Mouse (Mus musculus): ENCODE data around the gene Smyd4. TPM values are rescaled to one million over a fixed set of nuclear protein-coding genes. Genes with fewer than 3 reads are reported as not detected.
A peak's percentile ranks its signal among the peaks of the same experiment; 100 is the strongest.

Gene Smyd4
- polyA plus RNA-seq (2015; fragmentation: Nextera tagmentation; extraction: Ambion mirVana), result 13.8 and 16.3 TPM in 2 replicates

- H3K4me3 ChIP-seq (ENCODE audit: low read length), result peak within 1 kb of the TSS; percentile 82
- peak within 1 kb of the TSS; percentile 88 for H3K9ac ChIP-seq (ENCODE audit: low read length)
- no peaks in the 10 kb centered on the region for H3K9me3 ChIP-seq (replicated peaks; ENCODE audit: control insufficient read depth, low read length)
- WGBS, result under 1% methylated on average over 56 of the region's 56 CpGs
- peak within 1 kb of the TSS; percentile 96 for H3K27ac ChIP-seq (ENCODE audit: low read length)
- ATAC-seq (replicated peaks; ENCODE audit: extremely low read depth, insufficient read depth, low FRiP score), result peak; percentile 99
- H3K27me3 ChIP-seq (ENCODE audit: control insufficient read depth, insufficient read depth, low read length), result no peaks in the 10 kb centered on the region
- no peaks in the 10 kb centered on the region for H3K36me3 ChIP-seq (ENCODE audit: control insufficient read depth, insufficient read depth)
- H3K4me1 ChIP-seq (ENCODE audit: control insufficient read depth, insufficient read depth, low read length), result peaks cover 26% of the 10 kb centered on the region
- H3K4me2 ChIP-seq (ENCODE audit: low read depth, low read length), result peak within 1 kb of the TSS; percentile 94
These were observed at the start of gene Smyd4, which contains the start of gene Rpa1 for GRCm38 (mm10) chr11:75348199-75348889. TSS of gene Smyd4 (plus strand) at chr11:75348433. TSS of gene Rpa1 (minus strand) at chr11:75348324.

GRCm38 (mm10) chr11:75298491-75298890 is 49.7 kb upstream of the Smyd4 start:
- Histone ChIP-seq H3K4me2 (ENCODE audit: low read depth, low read length) (no peak overlapping the region), H3K9ac (ENCODE audit: low read length) (peak overlapping the region; percentile 49; the same call in 1 of the 2 replicates), H3K9me3 (replicated peaks; ENCODE audit: control insufficient read depth, low read length) (no peaks in the 10 kb centered on the region), H3K36me3 (ENCODE audit: control insufficient read depth, insufficient read depth) (peaks cover 20% of the 10 kb centered on the region), H3K27me3 (ENCODE audit: control insufficient read depth, insufficient read depth, low read length) (no peaks in the 10 kb centered on the region), H3K4me1 (ENCODE audit: control insufficient read depth, insufficient read depth, low read length) (peaks cover 39% of the 10 kb centered on the region), H3K27ac (ENCODE audit: low read length) (peak overlapping the region; percentile 70), H3K4me3 (ENCODE audit: low read length) (no peak overlapping the region)
- 30% methylated on average over 11 of the region's 11 CpGs for WGBS
- ATAC-seq (replicated peaks; ENCODE audit: extremely low read depth, insufficient read depth, low FRiP score), result no peak

GRCm38 (mm10) chr11:75299786-75300185 is 48.4 kb upstream of the Smyd4 start:
- WGBS, result 90% methylated on average over 10 of the region's 10 CpGs
- H3K27me3 ChIP-seq (ENCODE audit: control insufficient read depth, insufficient read depth, low read length), result no peaks in the 10 kb centered on the region
- peaks cover 28% of the 10 kb centered on the region for H3K4me1 ChIP-seq (ENCODE audit: control insufficient read depth, insufficient read depth, low read length)
- no peaks in the 10 kb centered on the region for H3K9me3 ChIP-seq (replicated peaks; ENCODE audit: control insufficient read depth, low read length)
- H3K4me3 ChIP-seq (ENCODE audit: low read length), result no peak overlapping the region
- H3K36me3 ChIP-seq (ENCODE audit: control insufficient read depth, insufficient read depth), result peaks cover 20% of the 10 kb centered on the region
- H3K27ac ChIP-seq (ENCODE audit: low read length), result no peak overlapping the region
- no peak overlapping the region for H3K4me2 ChIP-seq (ENCODE audit: low read depth, low read length)
- no peak for ATAC-seq (replicated peaks; ENCODE audit: extremely low read depth, insufficient read depth, low FRiP score)
- H3K9ac ChIP-seq (ENCODE audit: low read length), result no peak overlapping the region

GRCm38 (mm10) chr11:75300954-75301353 is 47.3 kb upstream of the Smyd4 start:
- Histone ChIP-seq H3K4me2 (ENCODE audit: low read depth, low read length) (no peak overlapping the region), H3K27ac (ENCODE audit: low read length) (no peak overlapping the region), H3K27me3 (ENCODE audit: control insufficient read depth, insufficient read depth, low read length) (no peaks in the 10 kb centered on the region), H3K9me3 (replicated peaks; ENCODE audit: control insufficient read depth, low read length) (no peaks in the 10 kb centered on the region), H3K9ac (ENCODE audit: low read length) (no peak overlapping the region), H3K4me3 (ENCODE audit: low read length) (no peak overlapping the region), H3K4me1 (ENCODE audit: control insufficient read depth, insufficient read depth, low read length) (peaks cover 23% of the 10 kb centered on the region), H3K36me3 (ENCODE audit: control insufficient read depth, insufficient read depth) (peaks cover 28% of the 10 kb centered on the region)
- no peak for ATAC-seq (replicated peaks; ENCODE audit: extremely low read depth, insufficient read depth, low FRiP score)
- 68% methylated on average over 9 of the region's 9 CpGs for WGBS

- no peak overlapping the region for H3K4me2 ChIP-seq (ENCODE audit: low read depth, low read length)
- H3K9ac ChIP-seq (ENCODE audit: low read length), result no peak overlapping the region
- H3K9me3 ChIP-seq (replicated peaks; ENCODE audit: control insufficient read depth, low read length), result no peaks in the 10 kb centered on the region
- 78% methylated on average over 9 of the region's 9 CpGs for WGBS
- H3K36me3 ChIP-seq (ENCODE audit: control insufficient read depth, insufficient read depth), result peaks cover 52% of the 10 kb centered on the region
- no peaks in the 10 kb centered on the region for H3K27me3 ChIP-seq (ENCODE audit: control insufficient read depth, insufficient read depth, low read length)
- no peak overlapping the region for H3K27ac ChIP-seq (ENCODE audit: low read length)
- H3K4me1 ChIP-seq (ENCODE audit: control insufficient read depth, insufficient read depth, low read length), result no peaks in the 10 kb centered on the region
- no peak overlapping the region for H3K4me3 ChIP-seq (ENCODE audit: low read length)
- no peak for ATAC-seq (replicated peaks; ENCODE audit: extremely low read depth, insufficient read depth, low FRiP score)
These were observed 43.4 kb upstream of the Smyd4 start for GRCm38 (mm10) chr11:75304797-75305196.

- H3K27ac ChIP-seq (ENCODE audit: low read length), result no peak overlapping the region
- ATAC-seq (replicated peaks; ENCODE audit: extremely low read depth, insufficient read depth, low FRiP score), result no peak
- H3K36me3 ChIP-seq (ENCODE audit: control insufficient read depth, insufficient read depth), result peaks cover 51% of the 10 kb centered on the region
- H3K4me2 ChIP-seq (ENCODE audit: low read depth, low read length), result no peak overlapping the region
- H3K4me1 ChIP-seq (ENCODE audit: control insufficient read depth, insufficient read depth, low read length), result no peaks in the 10 kb centered on the region
- H3K4me3 ChIP-seq (ENCODE audit: low read length), result no peak overlapping the region
- H3K27me3 ChIP-seq (ENCODE audit: control insufficient read depth, insufficient read depth, low read length), result no peaks in the 10 kb centered on the region
- 78% methylated on average over 4 of the region's 4 CpGs for WGBS
- no peak overlapping the region for H3K9ac ChIP-seq (ENCODE audit: low read length)
- no peaks in the 10 kb centered on the region for H3K9me3 ChIP-seq (replicated peaks; ENCODE audit: control insufficient read depth, low read length)
These were observed 39.6 kb upstream of the Smyd4 start for GRCm38 (mm10) chr11:75308650-75309049.

GRCm38 (mm10) chr11:75310813-75311212 is 37.4 kb upstream of the Smyd4 start:
- no peak overlapping the region for H3K27ac ChIP-seq (ENCODE audit: low read length)
- WGBS, result 85% methylated on average over 8 of the region's 8 CpGs
- no peaks in the 10 kb centered on the region for H3K9me3 ChIP-seq (replicated peaks; ENCODE audit: control insufficient read depth, low read length)
- no peaks in the 10 kb centered on the region for H3K27me3 ChIP-seq (ENCODE audit: control insufficient read depth, insufficient read depth, low read length)
- H3K9ac ChIP-seq (ENCODE audit: low read length), result no peak overlapping the region
- no peak for ATAC-seq (replicated peaks; ENCODE audit: extremely low read depth, insufficient read depth, low FRiP score)
- H3K36me3 ChIP-seq (ENCODE audit: control insufficient read depth, insufficient read depth), result peaks cover 55% of the 10 kb centered on the region
- no peak overlapping the region for H3K4me2 ChIP-seq (ENCODE audit: low read depth, low read length)
- H3K4me3 ChIP-seq (ENCODE audit: low read length), result no peak overlapping the region
- no peaks in the 10 kb centered on the region for H3K4me1 ChIP-seq (ENCODE audit: control insufficient read depth, insufficient read depth, low read length)

GRCm38 (mm10) chr11:75311751-75312150 is 36.5 kb upstream of the Smyd4 start:
- Histone ChIP-seq H3K4me1 (ENCODE audit: control insufficient read depth, insufficient read depth, low read length) (no peaks in the 10 kb centered on the region), H3K36me3 (ENCODE audit: control insufficient read depth, insufficient read depth) (peaks cover 46% of the 10 kb centered on the region), H3K27ac (ENCODE audit: low read length) (no peak overlapping the region), H3K4me3 (ENCODE audit: low read length) (no peak overlapping the region), H3K27me3 (ENCODE audit: control insufficient read depth, insufficient read depth, low read length) (no peaks in the 10 kb centered on the region), H3K9ac (ENCODE audit: low read length) (no peak overlapping the region), H3K4me2 (ENCODE audit: low read depth, low read length) (no peak overlapping the region), H3K9me3 (replicated peaks; ENCODE audit: control insufficient read depth, low read length) (no peaks in the 10 kb centered on the region)
- whole genome bisulfite sequencing, result 87% methylated on average over 6 of the region's 6 CpGs
- ATAC-seq (replicated peaks; ENCODE audit: extremely low read depth, insufficient read depth, low FRiP score), result no peak

- no peak overlapping the region for H3K9ac ChIP-seq (ENCODE audit: low read length)
- 74% methylated on average over 8 of the region's 8 CpGs for WGBS
- H3K27me3 ChIP-seq (ENCODE audit: control insufficient read depth, insufficient read depth, low read length), result no peaks in the 10 kb centered on the region
- no peaks in the 10 kb centered on the region for H3K4me1 ChIP-seq (ENCODE audit: control insufficient read depth, insufficient read depth, low read length)
- no peak overlapping the region for H3K27ac ChIP-seq (ENCODE audit: low read length)
- H3K36me3 ChIP-seq (ENCODE audit: control insufficient read depth, insufficient read depth), result peaks cover 33% of the 10 kb centered on the region
- ATAC-seq (replicated peaks; ENCODE audit: extremely low read depth, insufficient read depth, low FRiP score), result no peak
- no peak overlapping the region for H3K4me3 ChIP-seq (ENCODE audit: low read length)
- no peaks in the 10 kb centered on the region for H3K9me3 ChIP-seq (replicated peaks; ENCODE audit: control insufficient read depth, low read length)
- H3K4me2 ChIP-seq (ENCODE audit: low read depth, low read length), result no peak overlapping the region
These were observed 34.4 kb upstream of the Smyd4 start for GRCm38 (mm10) chr11:75313834-75314233.

Data from heart, embryonic 16.5 days (tissue).